Mouse (Mus musculus) thymus, adult 2 months (tissue): ENCODE data around the gene Ttbk2.

ENCODE experiments used
- CTCF ChIP-seq: fragments of 200-500 bp; IDR thresholded peaks from 2 replicates; pipeline ENCODE4 v1.5.1; 2012; ENCODE audit warnings: mild to moderate bottlenecking, control low read depth, low read length, moderate library complexity, borderline replicate concordance; ENCODE audit not compliant: control insufficient read depth, poor library complexity, insufficient read depth; ENCODE audit errors: extremely low read depth
- POLR2A ChIP-seq: fragments of 200-500 bp; IDR thresholded peaks from 2 replicates; pipeline ENCODE4 v1.6.1; 2012; ENCODE audit warnings: mild to moderate bottlenecking, low read length, control low read depth, moderate library complexity; ENCODE audit not compliant: control insufficient read depth, poor library complexity, insufficient read depth; ENCODE audit errors: extremely low read depth

- TF ChIP-seq CTCF (no peak), POLR2A (no peak)
These were observed 137.0 kb downstream of the Ttbk2 start for GRCm38 (mm10) chr2:120713441-120713840.
